Mouse (Mus musculus): ENCODE results near the gene Ffar3. TPM values are rescaled to one million over a fixed set of nuclear protein-coding genes. Genes with fewer than 3 reads are reported as not detected.
"Not testable (repeated sequence)": the region's sequence is repeated elsewhere in the genome, so short reads cannot be mapped to it uniquely, and the experiment has no call there.

Gene Ffar3
- total RNA-seq, 4 experiments from 2014 or later: not detected

DNA sequence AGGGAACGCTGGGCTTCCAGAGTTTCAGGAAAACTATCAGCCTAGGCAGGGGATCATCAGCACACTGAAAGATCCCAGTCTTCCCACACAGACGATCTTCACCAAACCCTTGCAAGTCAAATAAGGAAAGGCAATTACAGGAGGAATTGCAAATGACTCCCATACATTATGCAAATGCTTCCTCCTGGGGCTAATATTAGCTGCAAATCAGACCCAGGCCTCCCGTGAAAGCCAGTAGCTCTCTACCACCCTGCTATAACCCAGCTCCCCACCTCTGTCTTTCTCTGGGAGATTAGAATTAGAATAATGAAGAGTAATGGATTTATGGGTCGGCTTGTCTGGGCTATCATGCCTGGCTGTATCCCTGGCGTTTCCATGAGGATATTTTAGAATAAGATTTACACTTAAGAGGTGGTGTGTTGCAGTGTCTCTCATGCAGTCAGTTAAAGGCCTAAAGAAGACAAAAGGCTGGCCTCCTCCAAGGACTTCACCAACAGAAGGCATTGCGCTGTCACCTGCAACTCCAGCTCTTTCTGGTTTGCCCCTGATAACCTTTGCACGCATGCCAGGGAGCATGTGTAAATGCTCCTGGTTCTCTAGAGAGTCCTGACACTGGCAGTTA lies 11.2 kb downstream of the Ffar3 start:
- no peak for DNase-seq (ENCODE audit: low spot score)

DNA sequence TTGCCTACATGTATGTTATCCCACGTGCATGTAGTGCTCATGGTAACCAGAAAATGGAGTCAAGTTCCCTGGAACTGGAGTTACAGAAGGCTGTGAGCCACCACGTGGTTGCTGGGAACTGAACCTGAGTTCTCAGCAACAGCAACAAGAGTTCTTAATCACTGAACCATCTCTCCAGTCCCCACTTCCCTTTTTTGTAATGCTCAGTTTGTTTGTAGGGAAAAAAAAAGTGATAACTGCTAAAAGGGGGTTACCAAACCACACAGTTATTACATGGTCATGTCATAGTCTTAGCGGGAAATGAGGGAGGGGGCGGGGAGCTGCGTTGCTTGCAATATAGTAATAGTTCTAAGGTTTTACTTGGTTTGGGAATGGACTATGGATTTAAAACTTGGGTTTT lies 13.9 kb downstream of the Ffar3 start:
- no peak for DNase-seq (ENCODE audit: low spot score)

- DNase-seq (ENCODE audit: low spot score): no peak
Measured at GRCm38 (mm10) chr7:30841379-30841778, 14.6 kb downstream of the Ffar3 start.

DNA sequence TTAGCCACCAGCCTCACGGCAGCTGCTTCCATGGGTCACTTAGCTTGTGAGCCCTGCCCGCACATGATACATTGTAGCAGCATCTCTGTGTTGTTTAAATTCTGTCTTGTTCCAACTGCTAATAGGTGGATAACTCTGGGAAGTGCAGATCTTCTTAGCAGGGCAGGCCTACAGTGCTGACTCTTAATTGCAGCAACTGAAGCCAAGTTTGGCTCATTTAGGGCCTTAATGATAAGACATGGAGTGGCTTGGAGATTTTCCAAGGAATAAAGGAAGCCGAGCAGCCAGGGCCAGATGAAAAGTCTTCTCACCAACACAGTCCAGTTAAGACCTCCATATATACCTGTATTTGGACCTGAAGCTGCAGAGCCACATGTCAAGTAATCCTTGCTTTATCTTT lies 15.7 kb downstream of the Ffar3 start:
- no peak for DNase-seq (ENCODE audit: low spot score)

- no peak for DNase-seq (ENCODE audit: low spot score)
Measured at GRCm38 (mm10) chr7:30837277-30837676, 18.7 kb downstream of the Ffar3 start.

GRCm38 (mm10) chr7:30832684-30833083 lies 23.3 kb downstream of the Ffar3 start:
- not testable (repeated sequence) for DNase-seq (ENCODE audit: low spot score)

- no peak for DNase-seq (ENCODE audit: low spot score)
Measured at GRCm38 (mm10) chr7:30832261-30832660, 23.7 kb downstream of the Ffar3 start.

- DNase-seq (ENCODE audit: low spot score): no peak
Measured at GRCm38 (mm10) chr7:30829428-30829827, 26.6 kb downstream of the Ffar3 start.

- not testable (repeated sequence) for DNase-seq (ENCODE audit: low spot score)
Measured at GRCm38 (mm10) chr7:30828871-30829270, 27.1 kb downstream of the Ffar3 start.

DNA sequence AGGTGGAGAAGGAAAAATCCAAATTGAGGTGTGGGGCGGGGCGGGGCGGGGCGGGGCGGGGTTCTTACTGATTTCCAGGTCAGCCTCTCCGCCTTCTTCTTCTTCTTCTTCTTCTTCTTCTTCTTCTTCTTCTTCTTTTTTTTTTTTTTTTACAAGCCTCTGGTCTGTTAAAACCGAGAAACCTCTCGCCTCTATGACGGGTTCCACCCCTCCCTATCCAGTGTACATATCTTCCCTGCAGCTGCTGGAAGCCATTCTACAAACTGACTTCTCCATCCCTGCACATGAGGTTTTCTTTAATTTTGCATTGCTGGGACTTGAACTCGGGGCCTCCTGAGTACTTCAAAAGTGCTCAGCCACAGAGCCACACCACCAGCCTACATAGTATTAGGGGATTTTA lies 29.3 kb downstream of the Ffar3 start:
- no peak for DNase-seq (ENCODE audit: low spot score)

GRCm38 (mm10) chr7:30824306-30824705 lies 31.7 kb downstream of the Ffar3 start:
- no peak for DNase-seq (ENCODE audit: low spot score)

DNA sequence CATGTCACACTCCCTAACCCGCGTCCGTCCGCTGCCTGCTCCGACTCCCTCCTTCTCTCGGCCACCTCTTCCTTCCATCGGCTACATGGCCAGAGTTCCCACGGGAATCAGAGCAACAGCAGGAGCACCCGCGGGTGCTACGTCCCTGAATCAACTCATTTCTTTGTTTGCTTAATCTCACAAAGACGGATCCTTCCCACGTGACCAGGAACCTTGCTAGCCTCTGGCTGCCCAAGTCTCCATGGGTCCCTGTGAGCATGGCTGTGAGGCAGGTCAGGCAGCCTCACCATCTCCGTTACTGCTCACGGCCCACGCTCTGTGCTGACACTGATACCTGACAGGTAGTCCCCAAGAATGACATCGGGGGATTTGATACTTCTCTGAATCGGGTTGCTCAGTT lies 32.3 kb downstream of the Ffar3 start, which contains the start of gene Ffar2:
TSS of gene Ffar2 (minus strand) at position 101 of the 400 bp plus-strand sequence.
- no peak for DNase-seq (ENCODE audit: low spot score)

GRCm38 (mm10) chr7:30821532-30821931 lies 34.4 kb downstream of the Ffar3 start:
- no peak for DNase-seq (ENCODE audit: low spot score)

- no peak for DNase-seq (ENCODE audit: low spot score)
Measured at GRCm38 (mm10) chr7:30820854-30821445, 35.0 kb downstream of the Ffar3 start.

- DNase-seq (ENCODE audit: low spot score): no peak
Measured at GRCm38 (mm10) chr7:30820131-30820530, 35.8 kb downstream of the Ffar3 start.

DNA sequence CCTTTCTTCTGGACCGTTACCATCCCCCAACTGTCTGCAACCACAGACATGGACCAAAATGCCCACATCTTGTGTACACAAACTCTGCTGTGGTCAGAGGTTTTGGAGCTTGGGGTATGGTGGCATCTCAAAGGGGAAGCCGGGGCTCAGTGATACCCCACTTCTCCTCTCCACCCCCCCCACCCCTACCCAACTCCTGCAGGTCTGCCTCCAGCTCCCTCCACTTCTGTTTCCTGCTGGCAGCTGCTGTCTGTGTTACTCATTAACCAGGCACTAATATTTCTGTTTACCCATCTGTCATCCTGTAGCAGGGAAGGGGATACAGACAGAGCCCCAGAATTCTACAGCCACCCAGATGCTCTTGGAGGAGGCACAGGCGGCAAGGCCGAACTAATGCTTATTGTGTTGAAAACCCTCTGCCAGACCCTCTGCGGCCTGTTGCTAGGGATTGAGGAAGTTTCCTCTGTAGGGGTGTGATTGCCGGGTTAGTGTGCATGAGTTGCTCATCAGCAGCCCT lies 43.6 kb downstream of the Ffar3 start:
- DNase-seq (ENCODE audit: low spot score): no peak

- DNase-seq (ENCODE audit: low spot score): no peak
Measured at GRCm38 (mm10) chr7:30811757-30812290, 44.2 kb downstream of the Ffar3 start.

- no peak for DNase-seq (ENCODE audit: low spot score)
Measured at GRCm38 (mm10) chr7:30810319-30810718, 45.7 kb downstream of the Ffar3 start.

- DNase-seq (ENCODE audit: low spot score): no peak
Measured at GRCm38 (mm10) chr7:30805924-30806323, 50.1 kb downstream of the Ffar3 start.
